ENCODE assay signal across 8 mouse cellular contexts in the genomic region with DNA sequence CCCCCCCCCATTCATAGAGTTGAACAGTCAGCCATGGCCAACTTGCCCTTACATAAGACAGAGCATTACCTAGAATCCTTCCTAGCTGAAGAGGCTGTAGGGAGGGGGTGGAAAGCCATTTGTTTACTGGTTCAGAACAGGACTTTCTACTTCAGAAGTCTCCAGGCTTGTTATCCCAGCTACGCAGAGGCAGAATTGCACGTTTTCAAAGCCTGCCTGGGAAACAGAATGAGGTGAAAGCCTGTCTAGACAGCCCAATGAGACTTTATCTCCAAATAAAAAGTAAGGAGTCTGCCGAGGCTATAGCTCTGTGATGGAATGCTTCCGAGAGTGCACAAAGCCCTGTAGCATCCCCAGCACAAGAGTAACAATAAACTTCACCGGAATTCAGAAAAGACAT.
A peak's percentile ranks its signal among the peaks of the same experiment; 100 is the strongest.
DNase-seq lines count a peak whose midpoint lies in the region; ATAC-seq and TF ChIP-seq lines count a peak whose summit lies in the region.

No protein-coding gene starts in this region.

- TF ChIP-seq CTCF in left cerebral cortex, adult 2 months (IDR thresholded peaks at IDR 0.05): no peak

- no peaks in the 10 kb centered on the region for H3K27me3 ChIP-seq in hindbrain, embryonic 15.5 days
- H3K27me3 ChIP-seq in neural tube, embryonic 12.5 days (replicated peaks): no peaks in the 10 kb centered on the region

- peak overlapping the region; percentile 99 for H3K27ac ChIP-seq in left cerebral cortex, adult 2 months
- peak overlapping the region; percentile 94 for H3K27ac ChIP-seq in hindbrain, embryonic 15.5 days (replicated peaks)
- H3K27ac ChIP-seq in neural tube, embryonic 12.5 days: peak overlapping the region; percentile 92; the same call in 1 of the 2 replicates

- H3K4me1 ChIP-seq in hindbrain, embryonic 15.5 days (replicated peaks): peaks cover 99% of the 10 kb centered on the region
- H3K4me1 ChIP-seq in neural tube, embryonic 12.5 days: peaks cover 87% of the 10 kb centered on the region

- no peak for ATAC-seq in hindbrain, embryonic 15.5 days (ENCODE audit: low FRiP score, low read depth)
- no peak for ATAC-seq in neural tube, embryonic 12.5 days (ENCODE audit: low FRiP score, low read depth)

- H3K9ac ChIP-seq in hindbrain, embryonic 15.5 days: no peak overlapping the region
- no peak overlapping the region for H3K9ac ChIP-seq in neural tube, embryonic 12.5 days

- H3K36me3 ChIP-seq in hindbrain, embryonic 15.5 days: no peaks in the 10 kb centered on the region
- no peaks in the 10 kb centered on the region for H3K36me3 ChIP-seq in neural tube, embryonic 12.5 days

- no peaks in the 10 kb centered on the region for H3K9me3 ChIP-seq in hindbrain, embryonic 15.5 days
- H3K9me3 ChIP-seq in neural tube, embryonic 12.5 days: no peaks in the 10 kb centered on the region

- intact Hi-C loops in left cerebral cortex, adult 2 months (cut with DNase I): loop anchor here (2.0 kb wide), 1 partner anchor 256 kb away; no protein-coding TSS in a partner anchor
- intact Hi-C loops in left cerebral cortex, postnatal 10 days (cut with DNase I): loop anchor here (5.0 to 10.0 kb wide), 4 partner anchors 92 to 230 kb away; no protein-coding TSS in a partner anchor
- intact Hi-C loops in left cerebral cortex, postnatal 14 days (cut with DNase I): loop anchor here (1.0 to 10.0 kb wide), 5 partner anchors 71 to 247 kb away; no protein-coding TSS in a partner anchor

- peak; percentile 27 for DNase-seq in cerebellum, adult 11-12 months
- DNase-seq in cerebellum, adult 9-10 months: no peak
- DNase-seq in left cerebral cortex, adult 2 months (ENCODE audit: extremely low spot score in 1 of 2, low spot score in 2 of 2): no peak
- DNase-seq in left cerebral cortex, postnatal 10 days (ENCODE audit: extremely low spot score in 1 of 2, low spot score in 2 of 2): no peak
- no peak for DNase-seq in testis, postnatal 10 days (ENCODE audit: low spot score)
- DNase-seq in left cerebral cortex, postnatal 14 days (ENCODE audit: low spot score in 2 of 2): no peak

- 49% methylated on average over 5 of the region's 5 CpGs for WGBS in hindbrain, embryonic 15.5 days
- 59% methylated on average over 5 of the region's 5 CpGs for WGBS in neural tube, embryonic 12.5 days

- no peak overlapping the region for H3K4me2 ChIP-seq in hindbrain, embryonic 15.5 days
- H3K4me2 ChIP-seq in neural tube, embryonic 12.5 days (replicated peaks): no peak overlapping the region

- no peak overlapping the region for H3K4me3 ChIP-seq in left cerebral cortex, adult 2 months
- no peak overlapping the region for H3K4me3 ChIP-seq in hindbrain, embryonic 15.5 days
- no peak overlapping the region for H3K4me3 ChIP-seq in neural tube, embryonic 12.5 days
